Mouse (Mus musculus): Measurements from ENCODE around the gene Unc79.

The Unc79 gene

GRCm38 (mm10) chr12:102948778-102949394 lies at the start of gene Unc79:
Gene Unc79 (plus strand): TSS chr12:102948859.
- peak; percentile 1 for DNase-seq

- no peak for DNase-seq
These were observed 49.6 kb upstream of the Unc79 start, which contains the start of gene Cox8c for GRCm38 (mm10) chr12:102899091-102899490. Gene Cox8c (plus strand): TSS chr12:102899316.

- DNase-seq, result no peak
These were observed 40.5 kb upstream of the Unc79 start for GRCm38 (mm10) chr12:102908191-102908590.

- DNase-seq, result no peak
These were observed 32.6 kb upstream of the Unc79 start for GRCm38 (mm10) chr12:102916073-102916472.

- no peak for DNase-seq
These were observed 18.9 kb upstream of the Unc79 start for GRCm38 (mm10) chr12:102929764-102930163.

- DNase-seq, result no peak
These were observed 18.3 kb upstream of the Unc79 start for GRCm38 (mm10) chr12:102930335-102930734.

GRCm38 (mm10) chr12:102930789-102931188 lies 17.9 kb upstream of the Unc79 start:
- DNase-seq, result no peak

- no peak for DNase-seq
These were observed 12.8 kb upstream of the Unc79 start for GRCm38 (mm10) chr12:102935892-102936291.

GRCm38 (mm10) chr12:102945571-102945970 lies 3.1 kb upstream of the Unc79 start:
- no peak for DNase-seq

GRCm38 (mm10) chr12:102947826-102948225 lies 833 bp upstream of the Unc79 start:
- no peak for DNase-seq

GRCm38 (mm10) chr12:102949395-102950208 lies 943 bp downstream of the Unc79 start:
- DNase-seq, result peak; percentile 13

GRCm38 (mm10) chr12:102960051-102960775 lies 11.6 kb downstream of the Unc79 start:
- DNase-seq, result no peak

GRCm38 (mm10) chr12:102961066-102961465 lies 12.4 kb downstream of the Unc79 start:
- DNase-seq, result no peak

- no peak for DNase-seq
These were observed 15.8 kb downstream of the Unc79 start for GRCm38 (mm10) chr12:102964486-102964885.

GRCm38 (mm10) chr12:102980584-102980983 lies 31.9 kb downstream of the Unc79 start:
- DNase-seq, result no peak

GRCm38 (mm10) chr12:102981543-102981942 lies 32.9 kb downstream of the Unc79 start:
- DNase-seq, result no peak

- no peak for DNase-seq
These were observed 36.7 kb downstream of the Unc79 start for GRCm38 (mm10) chr12:102985401-102985800.

GRCm38 (mm10) chr12:102987736-102988135 lies 39.1 kb downstream of the Unc79 start:
- DNase-seq, result no peak

- DNase-seq, result no peak
These were observed 59.8 kb downstream of the Unc79 start for GRCm38 (mm10) chr12:103008491-103008890.

GRCm38 (mm10) chr12:103018161-103018560 lies 69.5 kb downstream of the Unc79 start:
- no peak for DNase-seq

- no peak for DNase-seq
These were observed 88.0 kb downstream of the Unc79 start for GRCm38 (mm10) chr12:103036692-103037091.

GRCm38 (mm10) chr12:103039332-103039731 lies 90.7 kb downstream of the Unc79 start:
- no peak for DNase-seq

- no peak for DNase-seq
These were observed 91.5 kb downstream of the Unc79 start for GRCm38 (mm10) chr12:103040136-103040535.

- no peak for DNase-seq
These were observed 92.7 kb downstream of the Unc79 start for GRCm38 (mm10) chr12:103041401-103041800.

Data from thymus, postnatal 25 days (tissue).